Mouse (Mus musculus): Measurements from ENCODE around the gene Kcnq1. TPM values are rescaled to one million over a fixed set of nuclear protein-coding genes. Genes with fewer than 3 reads are reported as not detected.

The Kcnq1 gene
- total RNA-seq, 4 experiments from 2014 or later: 3.7 to 14.9 (median 9.0) TPM

- DNase-seq: no peak
Observed at GRCm38 (mm10) chr7:143328185-143328915, 222.2 kb downstream of the Kcnq1 start.

GRCm38 (mm10) chr7:143329110-143329810 is 223.1 kb downstream of the Kcnq1 start:
- no peak for DNase-seq

- no peak for DNase-seq
Observed at GRCm38 (mm10) chr7:143333040-143333439, 226.9 kb downstream of the Kcnq1 start.

- no peak for DNase-seq
Observed at GRCm38 (mm10) chr7:143333604-143334003, 227.4 kb downstream of the Kcnq1 start.

GRCm38 (mm10) chr7:143338690-143339089 is 232.5 kb downstream of the Kcnq1 start:
- no peak for DNase-seq

- peak; percentile 7 for DNase-seq
Observed at GRCm38 (mm10) chr7:143340601-143341281, 234.6 kb downstream of the Kcnq1 start.

- DNase-seq: no peak
Observed at GRCm38 (mm10) chr7:143341301-143341980, 235.3 kb downstream of the Kcnq1 start.

GRCm38 (mm10) chr7:143343781-143344306 is 237.7 kb downstream of the Kcnq1 start:
- no peak for DNase-seq

GRCm38 (mm10) chr7:143349287-143349686 is 243.1 kb downstream of the Kcnq1 start:
- no peak for DNase-seq

- no peak for DNase-seq
Observed at GRCm38 (mm10) chr7:143349848-143350247, 243.7 kb downstream of the Kcnq1 start.

GRCm38 (mm10) chr7:143355831-143356230 is 249.7 kb downstream of the Kcnq1 start:
- no peak for DNase-seq

GRCm38 (mm10) chr7:143357109-143357508 is 250.9 kb downstream of the Kcnq1 start:
- DNase-seq: no peak

GRCm38 (mm10) chr7:143357831-143358230 is 251.7 kb downstream of the Kcnq1 start:
- DNase-seq: no peak

GRCm38 (mm10) chr7:143359762-143360161 is 253.6 kb downstream of the Kcnq1 start:
- DNase-seq: no peak

- DNase-seq: no peak
Observed at GRCm38 (mm10) chr7:143360776-143361175, 254.6 kb downstream of the Kcnq1 start.

- no peak for DNase-seq
Observed at GRCm38 (mm10) chr7:143364092-143364832, 258.1 kb downstream of the Kcnq1 start.

- no peak for DNase-seq
Observed at GRCm38 (mm10) chr7:143364969-143365839, 259.0 kb downstream of the Kcnq1 start.

GRCm38 (mm10) chr7:143367366-143368266 is 261.5 kb downstream of the Kcnq1 start:
- peak; percentile 28 for DNase-seq

GRCm38 (mm10) chr7:143368267-143368643 is 262.1 kb downstream of the Kcnq1 start:
- no peak for DNase-seq

- no peak for DNase-seq
Observed at GRCm38 (mm10) chr7:143371336-143371735, 265.2 kb downstream of the Kcnq1 start.

Data from adrenal gland, adult 8-10 months (tissue).